Mouse (Mus musculus): ENCODE results near the gene Manba. TPM values are rescaled to one million over a fixed set of nuclear protein-coding genes. Genes with fewer than 3 reads are reported as not detected.
"Not testable (repeated sequence)": the region's sequence is repeated elsewhere in the genome, so short reads cannot be mapped to it uniquely, and the experiment has no call there.

Manba gene
- total RNA-seq (2021): 10 to 100 TPM; 18.0 to 19.3 TPM
- long read RNA-seq, experiment 1, transcript Manba-201 (17 exons, 3,675 nt): major isoform, 19 of 27 reads
- long read RNA-seq, experiment 1, partial matches to known transcripts: 4 of 27 reads
- long read RNA-seq, experiment 1, other reads (novel, unspliced or antisense): 4 of 27 reads
- long read RNA-seq, experiment 2, transcript Manba-201 (17 exons, 3,675 nt): major isoform, 21 of 23 reads
- long read RNA-seq, experiment 2, partial matches to known transcripts: 1 of 23 reads
- long read RNA-seq, experiment 2, other reads (novel, unspliced or antisense): 1 of 23 reads

- DNase-seq: peak; percentile 80 to 82
- intact Hi-C loops (cut with DNase I): no loop called here
These were observed at the start of gene Manba for GRCm38 (mm10) chr3:135485128-135485899. Manba (plus strand) TSS chr3:135485611.

GRCm38 (mm10) chr3:135436901-135437616 is 48.4 kb upstream of the Manba start:
- intact Hi-C loops (cut with DNase I): loop anchor here (5.0 kb wide), 2 partner anchors 35 to 255 kb away; partner anchors contain the start of gene Nfkb1
- DNase-seq: no peak

GRCm38 (mm10) chr3:135437758-135438495 is 47.5 kb upstream of the Manba start, which contains the start of gene Ube2d3:
Ube2d3 (plus strand) TSS chr3:135438149.
- intact Hi-C loops (cut with DNase I): loop anchor here (2.0 to 5.0 kb wide), 3 partner anchors 15 to 254 kb away; partner anchors contain the start of genes Cisd2 and Nfkb1

GRCm38 (mm10) chr3:135438531-135438912 is 46.9 kb upstream of the Manba start:
- intact Hi-C loops (cut with DNase I): loop anchor here (2.0 to 5.0 kb wide), 3 partner anchors 16 to 254 kb away; partner anchors contain the start of genes Cisd2 and Nfkb1
- peak; percentile 94 to 97 for DNase-seq

More at GRCm38 (mm10) chr3:135437758-135438495, 47.5 kb upstream of the Manba start, which contains the start of gene Ube2d3:
- peak; percentile 98 to 99 for DNase-seq

- peak; percentile 86 to 89 for DNase-seq
- intact Hi-C loops (cut with DNase I): loop anchor here (2.0 to 5.0 kb wide), 3 partner anchors 16 to 253 kb away; partner anchors contain the start of genes Cisd2 and Nfkb1
These were observed 46.4 kb upstream of the Manba start for GRCm38 (mm10) chr3:135438913-135439531.

- DNase-seq: no peak
- intact Hi-C loops (cut with DNase I): loop anchor here (2.0 to 10.0 kb wide), 5 partner anchors 15 to 253 kb away; partner anchors contain the start of genes Cisd2 and Nfkb1
These were observed 45.8 kb upstream of the Manba start for GRCm38 (mm10) chr3:135439651-135440050.

- DNase-seq: peak; percentile 15 to 22
These were observed 45.2 kb upstream of the Manba start for GRCm38 (mm10) chr3:135440221-135440620.

GRCm38 (mm10) chr3:135440621-135441020 is 44.8 kb upstream of the Manba start:
- DNase-seq: no peak
- intact Hi-C loops (cut with DNase I): loop anchor here (2.0 to 10.0 kb wide), 2 partner anchors 14 to 64 kb away; no protein-coding TSS in a partner anchor

More at GRCm38 (mm10) chr3:135440221-135440620, 45.2 kb upstream of the Manba start:
- intact Hi-C loops (cut with DNase I): loop anchor here (2.0 to 10.0 kb wide), 2 partner anchors 15 to 65 kb away; no protein-coding TSS in a partner anchor

GRCm38 (mm10) chr3:135444930-135445329 is 40.5 kb upstream of the Manba start:
- no peak for DNase-seq
- intact Hi-C loops (cut with DNase I): loop anchor here (10.0 kb wide), 1 partner anchor 60 kb away; no protein-coding TSS in a partner anchor

- intact Hi-C loops (cut with DNase I): no loop called here
- no peak for DNase-seq
These were observed 26.4 kb upstream of the Manba start for GRCm38 (mm10) chr3:135458981-135459380.

- no peak for DNase-seq
- intact Hi-C loops (cut with DNase I): loop anchor here (10.0 kb wide), 1 partner anchor 116 kb away; no protein-coding TSS in a partner anchor
These were observed 17.0 kb upstream of the Manba start for GRCm38 (mm10) chr3:135468402-135468801.

- intact Hi-C loops (cut with DNase I): loop anchor here (10.0 kb wide), 1 partner anchor 116 kb away; no protein-coding TSS in a partner anchor
- DNase-seq: no peak
These were observed 16.3 kb upstream of the Manba start for GRCm38 (mm10) chr3:135469146-135469545.

- intact Hi-C loops (cut with DNase I): loop anchor here (10.0 kb wide), 1 partner anchor 115 kb away; no protein-coding TSS in a partner anchor
- DNase-seq: peak; percentile 64 to 77
These were observed 15.4 kb upstream of the Manba start for GRCm38 (mm10) chr3:135469974-135470373.

GRCm38 (mm10) chr3:135470823-135471222 is 14.6 kb upstream of the Manba start:
- DNase-seq: no peak
- intact Hi-C loops (cut with DNase I): no loop called here

GRCm38 (mm10) chr3:135475025-135475424 is 10.4 kb upstream of the Manba start:
- intact Hi-C loops (cut with DNase I): no loop called here
- DNase-seq: no peak

GRCm38 (mm10) chr3:135476286-135476685 is 9.1 kb upstream of the Manba start:
- intact Hi-C loops (cut with DNase I): no loop called here
- DNase-seq: no peak

GRCm38 (mm10) chr3:135476977-135477376 is 8.4 kb upstream of the Manba start:
- DNase-seq: no peak
- intact Hi-C loops (cut with DNase I): no loop called here

- intact Hi-C loops (cut with DNase I); DNase-seq: not testable (repeated sequence)
These were observed 6.3 kb upstream of the Manba start for GRCm38 (mm10) chr3:135479090-135479489.

GRCm38 (mm10) chr3:135480767-135481166 is 4.6 kb upstream of the Manba start:
- intact Hi-C loops (cut with DNase I): no loop called here

More at GRCm38 (mm10) chr3:135480767-135481166, 4.6 kb upstream of the Manba start:
- DNase-seq: no peak
